Mouse (Mus musculus) E14TG2a.4 (cell line): ENCODE data around the gene Il17rb.

Experiments used
- H3K27me3 ChIP-seq: 2 replicates; pipeline ENCODE4 v1.6.1; 2014; ENCODE audit warnings: low read length, control low read depth; ENCODE audit not compliant: insufficient read depth
- H3K36me3 ChIP-seq: 2 replicates; pipeline ENCODE4 v1.6.1; 2014; ENCODE audit warnings: low read length, control low read depth; ENCODE audit not compliant: insufficient read depth
- H3K4me1 ChIP-seq: replicated peaks from 2 replicates; pipeline ENCODE4 v1.6.1; 2014; ENCODE audit warnings: low read depth, low read length, control low read depth
- H3K4me3 ChIP-seq: replicated peaks from 2 replicates; pipeline ENCODE4 v1.5.1; 2014; ENCODE audit warnings: mild to moderate bottlenecking, low read length
- H3K9me3 ChIP-seq: 2 replicates; pipeline ENCODE4 v1.6.1; 2014; ENCODE audit warnings: low read length, control low read depth
- CTCF ChIP-seq: conservative IDR thresholded peaks from 2 replicates; pipeline ENCODE4 v1.5.1; 2014; ENCODE audit warnings: low read length
- NANOG ChIP-seq: IDR thresholded peaks from 2 replicates; pipeline ENCODE4 v1.6.1; 2014; ENCODE audit warnings: borderline replicate concordance, low read length, mixed read lengths
- POU5F1 ChIP-seq: IDR thresholded peaks from 2 replicates; pipeline ENCODE4 v1.6.1; 2014; ENCODE audit warnings: low read length, borderline replicate concordance

Il17rb gene

DNA sequence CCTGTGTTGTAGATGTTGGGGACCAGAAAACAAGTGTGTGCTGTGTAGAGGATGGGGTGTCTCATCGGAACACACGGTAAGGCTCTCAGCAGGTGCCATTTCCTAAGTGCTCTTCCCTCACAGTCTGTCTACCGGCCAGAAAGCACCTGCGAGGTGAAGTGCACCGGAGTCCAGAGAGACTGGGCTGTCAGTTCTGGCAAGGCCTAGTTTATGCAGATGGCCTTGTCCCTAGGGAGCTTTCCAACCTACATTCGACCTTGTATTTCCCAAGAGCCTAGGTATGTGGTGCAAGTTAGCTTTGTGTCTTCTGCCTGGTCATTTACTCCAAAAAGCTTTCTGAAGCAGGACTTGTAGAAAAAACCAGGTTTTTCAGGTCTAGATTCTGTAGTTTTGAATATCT, 21.4 kb downstream of the Il17rb start:
- H3K4me1 ChIP-seq = no peaks in the 10 kb centered on the region
- H3K4me3 ChIP-seq = no peak overlapping the region
- no peak for TF ChIP-seq NANOG
- TF ChIP-seq CTCF = no peak
- TF ChIP-seq POU5F1 = no peak
- H3K36me3 ChIP-seq = peaks cover 100% of the 10 kb centered on the region
- no peaks in the 10 kb centered on the region for H3K27me3 ChIP-seq
- H3K9me3 ChIP-seq = no peaks in the 10 kb centered on the region

- TF ChIP-seq POU5F1 = no peak
- TF ChIP-seq NANOG = no peak
- no peak for TF ChIP-seq CTCF
- Histone ChIP-seq H3K4me1 (peaks cover 10% of the 10 kb centered on the region), H3K9me3 (no peaks in the 10 kb centered on the region), H3K36me3 (peaks cover 100% of the 10 kb centered on the region), H3K4me3 (no peak overlapping the region), H3K27me3 (no peaks in the 10 kb centered on the region)
Measured at GRCm38 (mm10) chr14:29986096-29986495, 22.6 kb downstream of the Il17rb start.

- Histone ChIP-seq H3K27me3 (no peaks in the 10 kb centered on the region), H3K4me1 (peaks cover 28% of the 10 kb centered on the region), H3K36me3 (peaks cover 58% of the 10 kb centered on the region), H3K9me3 (no peaks in the 10 kb centered on the region), H3K4me3 (no peak overlapping the region)
- TF ChIP-seq NANOG (no peak), POU5F1 (no peak), CTCF (peak; percentile 40)
Measured at GRCm38 (mm10) chr14:29980447-29981205, 28.1 kb downstream of the Il17rb start.

GRCm38 (mm10) chr14:29978254-29979204, 30.2 kb downstream of the Il17rb start, which contains the start of gene Actr8:
Gene Actr8 (plus strand): TSS chr14:29978337.
- Histone ChIP-seq H3K4me3 (peak within 1 kb of the TSS; percentile 94), H3K4me1 (peaks cover 28% of the 10 kb centered on the region), H3K27me3 (no peaks in the 10 kb centered on the region), H3K36me3 (peaks cover 54% of the 10 kb centered on the region), H3K9me3 (no peaks in the 10 kb centered on the region)
- no peak for TF ChIP-seq CTCF
- TF ChIP-seq POU5F1 = no peak
- no peak for TF ChIP-seq NANOG

GRCm38 (mm10) chr14:29976927-29977326, 31.8 kb downstream of the Il17rb start:
- Histone ChIP-seq H3K36me3 (peaks cover 54% of the 10 kb centered on the region), H3K9me3 (no peaks in the 10 kb centered on the region), H3K4me1 (peaks cover 30% of the 10 kb centered on the region), H3K4me3 (no peak overlapping the region), H3K27me3 (no peaks in the 10 kb centered on the region)
- TF ChIP-seq CTCF (no peak), NANOG (no peak)

- Histone ChIP-seq H3K27me3 (no peaks in the 10 kb centered on the region), H3K36me3 (peaks cover 60% of the 10 kb centered on the region), H3K4me3 (no peak overlapping the region), H3K4me1 (peaks cover 35% of the 10 kb centered on the region), H3K9me3 (no peaks in the 10 kb centered on the region)
- no peak for TF ChIP-seq CTCF
- no peak for TF ChIP-seq POU5F1
- no peak for TF ChIP-seq NANOG
Measured at GRCm38 (mm10) chr14:29971993-29972392, 36.7 kb downstream of the Il17rb start.

GRCm38 (mm10) chr14:29971446-29971845, 37.2 kb downstream of the Il17rb start:
- TF ChIP-seq CTCF = no peak
- no peak for TF ChIP-seq POU5F1
- TF ChIP-seq NANOG = no peak
- Histone ChIP-seq H3K9me3 (no peaks in the 10 kb centered on the region), H3K27me3 (no peaks in the 10 kb centered on the region), H3K4me1 (peaks cover 41% of the 10 kb centered on the region), H3K36me3 (peaks cover 60% of the 10 kb centered on the region), H3K4me3 (no peak overlapping the region)

DNA sequence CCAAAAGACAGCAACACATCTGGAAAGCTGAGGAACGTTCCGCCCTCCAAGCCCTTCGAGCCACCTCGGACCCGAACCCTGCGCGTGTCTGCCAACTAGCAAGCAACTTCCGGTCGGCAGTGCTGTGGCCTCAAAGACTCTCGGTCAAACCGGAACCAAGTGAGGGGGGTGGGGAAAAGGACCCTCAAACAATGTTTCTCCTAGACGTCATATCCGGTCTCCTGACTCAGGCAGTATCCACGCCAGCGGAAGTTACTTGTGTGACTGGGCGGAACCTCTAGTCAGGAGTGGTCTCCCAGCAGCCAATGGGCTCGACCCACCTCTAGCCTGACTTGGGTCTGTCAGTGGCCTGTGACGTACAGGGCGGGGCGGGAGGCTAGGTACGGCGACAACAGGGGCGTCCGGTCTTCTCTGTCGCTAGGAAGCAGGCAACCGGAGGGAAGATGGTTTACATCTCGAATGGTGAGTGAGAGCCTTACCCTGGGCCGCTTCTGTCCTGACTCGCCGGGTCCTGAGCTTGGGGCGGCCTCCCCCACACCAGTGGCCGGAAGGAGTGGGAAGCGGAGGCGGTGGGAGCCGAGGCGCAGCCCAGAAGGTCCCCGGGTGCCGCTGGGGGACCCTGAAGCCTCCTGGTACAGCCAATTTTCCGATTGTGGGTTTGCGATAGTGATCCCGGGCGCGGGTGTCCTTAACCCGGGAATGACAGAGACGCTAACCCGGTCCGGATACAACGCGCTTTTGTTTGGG, 40.4 kb downstream of the Il17rb start, which contains the start of gene Selenok:
Gene Selenok (plus strand): TSS at position 234 of the 747 bp plus-strand sequence.
- TF ChIP-seq CTCF = no peak
- no peak for TF ChIP-seq POU5F1
- TF ChIP-seq NANOG = no peak
- Histone ChIP-seq H3K9me3 (no peaks in the 10 kb centered on the region), H3K4me1 (peaks cover 51% of the 10 kb centered on the region), H3K36me3 (peaks cover 46% of the 10 kb centered on the region), H3K27me3 (no peaks in the 10 kb centered on the region), H3K4me3 (peak within 1 kb of the TSS; percentile 98)
